Mouse (Mus musculus): ENCODE measurements at regions not wholly inside any gene's neighbourhood (a gene's known extent, or its start where the extent isn't known, plus 50 kb on each side); places are given as distances from the start of the nearest gene placed in this dataset.

DNA sequence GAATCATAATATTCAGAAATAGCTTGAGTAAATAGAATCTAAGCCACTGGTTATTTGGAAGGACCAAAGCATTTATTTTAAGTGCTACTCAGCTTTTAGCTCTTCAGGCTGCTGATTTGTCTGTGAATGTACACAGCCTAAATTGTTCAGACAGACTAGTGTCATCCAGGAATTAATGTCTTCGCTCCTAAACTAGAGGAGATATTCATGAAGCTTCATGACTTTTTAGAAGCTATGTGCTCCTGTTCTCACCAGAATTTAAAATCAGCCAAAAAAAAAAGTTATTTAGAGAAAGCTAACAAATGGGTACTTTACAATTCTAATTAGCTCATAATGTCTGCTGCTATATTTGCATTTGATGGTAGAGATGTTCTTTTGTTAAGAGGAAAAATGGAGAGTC is 531.2 kb upstream of the Intu start:
- Histone ChIP-seq H3K4me2 (no peak overlapping the region), H3K9ac (replicated peaks) (no peak overlapping the region), H3K4me1 (replicated peaks) (no peaks in the 10 kb centered on the region), H3K36me3 (no peaks in the 10 kb centered on the region), H3K27me3 (no peaks in the 10 kb centered on the region), H3K4me3 (replicated peaks) (no peak overlapping the region), H3K27ac (no peak overlapping the region), H3K9me3 (no peaks in the 10 kb centered on the region)
- no peak for ATAC-seq (ENCODE audit: insufficient number of reproducible peaks, insufficient read depth, low FRiP score, low TSS enrichment, low read depth)
- WGBS, result 96% methylated on average over 1 of the region's 1 CpGs

DNA sequence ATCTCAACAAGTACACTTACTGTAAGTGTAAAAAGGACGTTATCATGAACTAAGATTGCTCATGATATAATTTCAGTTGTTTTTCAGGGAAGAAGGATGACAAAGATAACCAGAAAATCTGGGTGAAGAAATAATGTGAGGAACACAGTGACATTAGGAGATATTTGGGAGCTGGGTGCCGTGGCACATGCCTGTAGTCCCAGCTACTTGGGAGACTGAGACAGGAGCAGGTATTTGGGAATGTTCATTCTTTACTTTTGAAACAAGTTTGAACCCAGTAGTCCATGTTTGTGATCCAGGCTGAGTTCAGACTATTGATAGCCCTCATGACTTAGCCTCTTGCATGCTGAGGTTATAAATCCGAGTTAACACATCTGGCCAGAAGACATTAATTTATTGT is 528.2 kb upstream of the Intu start:
- WGBS, result 82% methylated on average over 3 of the region's 3 CpGs
- Histone ChIP-seq H3K4me1 (replicated peaks) (no peaks in the 10 kb centered on the region), H3K36me3 (no peaks in the 10 kb centered on the region), H3K4me3 (replicated peaks) (no peak overlapping the region), H3K27ac (no peak overlapping the region), H3K9ac (replicated peaks) (no peak overlapping the region), H3K27me3 (no peaks in the 10 kb centered on the region), H3K9me3 (no peaks in the 10 kb centered on the region), H3K4me2 (no peak overlapping the region)
- ATAC-seq (ENCODE audit: insufficient number of reproducible peaks, insufficient read depth, low FRiP score, low TSS enrichment, low read depth), result no peak

DNA sequence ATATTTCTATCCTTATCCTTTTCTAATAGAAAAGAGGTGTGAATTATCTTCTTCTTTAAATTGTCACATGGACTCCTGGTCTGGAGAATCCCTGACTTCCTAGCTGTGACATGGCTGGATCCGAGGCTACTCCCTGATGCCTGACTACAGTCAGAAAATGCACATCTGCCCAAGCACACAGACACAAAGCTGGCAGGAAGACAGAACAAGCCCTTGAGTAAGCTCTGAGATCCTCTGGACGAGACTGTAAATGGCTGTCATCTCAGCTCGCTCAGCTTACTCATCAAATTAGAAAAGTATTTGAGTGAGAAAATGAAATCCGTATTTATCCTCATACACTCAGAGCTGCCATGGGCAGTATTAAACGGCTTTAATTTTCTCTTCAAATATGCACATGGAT is 521.0 kb upstream of the Intu start:
- Histone ChIP-seq H3K27me3 (no peaks in the 10 kb centered on the region), H3K27ac (no peak overlapping the region), H3K4me1 (replicated peaks) (no peaks in the 10 kb centered on the region), H3K36me3 (no peaks in the 10 kb centered on the region), H3K4me3 (replicated peaks) (no peak overlapping the region), H3K9me3 (no peaks in the 10 kb centered on the region), H3K9ac (replicated peaks) (no peak overlapping the region), H3K4me2 (no peak overlapping the region)
- no peak for ATAC-seq (ENCODE audit: insufficient number of reproducible peaks, insufficient read depth, low FRiP score, low TSS enrichment, low read depth)
- 83% methylated on average over 5 of the region's 5 CpGs for WGBS

DNA sequence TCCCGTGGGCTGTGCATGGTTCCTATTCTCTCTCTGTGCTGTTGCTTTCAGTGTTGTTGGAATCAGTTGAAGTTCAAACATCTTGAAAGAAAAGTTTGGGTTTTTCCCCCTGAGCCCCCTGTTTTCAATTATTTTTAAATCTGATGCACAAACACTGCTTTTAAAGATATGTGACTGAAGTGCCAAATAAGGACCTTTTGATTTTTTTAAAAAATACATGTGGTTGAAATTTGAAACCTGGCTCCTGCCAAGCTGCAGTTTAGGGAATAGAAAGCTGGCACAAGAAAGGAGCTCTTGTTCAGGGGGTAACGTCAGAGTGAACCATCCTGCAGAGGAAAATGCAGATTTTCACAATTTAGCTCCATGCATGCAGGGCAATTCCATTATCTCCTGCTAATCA is 509.4 kb upstream of the Intu start:
- Histone ChIP-seq H3K36me3 (no peaks in the 10 kb centered on the region), H3K27me3 (no peaks in the 10 kb centered on the region), H3K9me3 (0 out of 2 replicates have a peak, but pooled peaks cover 3% of the 10 kb centered on the region), H3K9ac (replicated peaks) (no peak overlapping the region), H3K4me1 (replicated peaks) (peaks cover 6% of the 10 kb centered on the region; the same call in 1 of the 2 replicates), H3K4me2 (no peak overlapping the region), H3K27ac (peak overlapping the region; percentile 80), H3K4me3 (replicated peaks) (no peak overlapping the region)
- ATAC-seq (ENCODE audit: insufficient number of reproducible peaks, insufficient read depth, low FRiP score, low TSS enrichment, low read depth), result no peak
- 26% methylated on average over 2 of the region's 2 CpGs for WGBS

DNA sequence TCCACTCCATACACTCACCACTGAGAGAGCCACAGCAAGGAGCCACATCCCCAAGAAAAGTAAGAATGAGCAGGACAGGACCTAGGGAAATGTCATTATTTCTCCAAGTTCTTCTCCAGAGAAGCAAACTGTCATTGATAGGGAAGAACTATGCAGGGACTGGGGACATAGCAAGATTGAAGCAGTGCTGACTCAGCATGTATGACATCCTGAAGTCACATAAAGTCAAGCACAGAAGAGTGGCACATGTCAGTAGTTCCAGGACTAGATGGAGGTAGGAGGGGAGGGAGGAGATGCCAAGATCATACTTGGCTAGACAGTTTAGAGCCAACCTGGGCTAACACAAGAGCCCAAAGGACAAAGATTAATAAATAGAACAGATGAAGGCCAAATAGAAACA is 503.4 kb upstream of the Intu start:
- Histone ChIP-seq H3K27me3 (no peaks in the 10 kb centered on the region), H3K4me2 (no peak overlapping the region), H3K4me3 (replicated peaks) (no peak overlapping the region), H3K9me3 (no peaks in the 10 kb centered on the region), H3K4me1 (replicated peaks) (no peaks in the 10 kb centered on the region), H3K36me3 (no peaks in the 10 kb centered on the region), H3K27ac (no peak overlapping the region), H3K9ac (replicated peaks) (no peak overlapping the region)
- no peak for ATAC-seq (ENCODE audit: insufficient number of reproducible peaks, insufficient read depth, low FRiP score, low TSS enrichment, low read depth)

DNA sequence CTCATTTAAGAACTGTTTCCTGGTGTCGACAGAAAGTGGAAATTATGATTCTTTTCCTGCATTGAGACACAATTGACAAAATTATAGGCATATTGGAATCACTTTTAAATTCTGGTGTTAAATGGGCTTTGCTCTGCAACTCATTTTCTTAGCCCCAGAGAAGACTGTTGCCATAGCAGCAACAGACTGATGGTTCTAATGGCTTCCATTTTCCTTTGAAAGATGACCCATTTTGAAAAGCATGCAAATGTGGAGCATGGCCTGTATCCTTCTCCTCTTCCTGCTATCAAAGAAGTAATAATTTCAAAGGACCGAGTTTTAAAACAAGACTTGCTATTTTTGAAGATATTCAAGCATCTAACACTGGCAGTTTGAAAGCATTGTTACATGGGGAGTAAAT is 494.9 kb upstream of the Intu start:
- H3K27ac ChIP-seq, result no peak overlapping the region
- ATAC-seq (ENCODE audit: insufficient number of reproducible peaks, insufficient read depth, low FRiP score, low TSS enrichment, low read depth), result no peak
- no peaks in the 10 kb centered on the region for H3K27me3 ChIP-seq
- no peak overlapping the region for H3K4me2 ChIP-seq
- H3K4me1 ChIP-seq (replicated peaks), result no peaks in the 10 kb centered on the region
- H3K36me3 ChIP-seq, result no peaks in the 10 kb centered on the region
- 71% methylated on average over 2 of the region's 2 CpGs for WGBS
- no peak overlapping the region for H3K9ac ChIP-seq (replicated peaks)
- no peaks in the 10 kb centered on the region for H3K9me3 ChIP-seq
- H3K4me3 ChIP-seq (replicated peaks), result no peak overlapping the region

DNA sequence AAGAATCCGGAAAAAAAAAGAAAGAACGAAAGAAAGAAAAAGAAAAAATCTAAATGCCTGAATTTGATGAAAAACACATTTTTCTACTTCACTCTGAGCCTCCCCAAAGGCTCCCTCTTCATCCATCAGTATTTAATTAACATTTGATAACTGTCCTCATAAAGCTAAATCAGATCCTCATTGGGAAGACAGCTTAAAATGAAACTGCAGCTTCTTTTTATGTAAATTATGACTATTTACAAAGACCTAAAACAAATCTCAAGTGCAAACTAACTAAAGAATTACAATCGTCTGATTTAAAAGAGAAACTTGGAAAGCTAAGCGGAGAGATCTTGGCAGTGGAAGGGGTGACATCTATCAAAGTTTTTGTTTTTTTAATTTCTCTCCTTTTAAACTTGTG is 481.4 kb upstream of the Intu start:
- Histone ChIP-seq H3K4me3 (replicated peaks) (no peak overlapping the region), H3K4me2 (no peak overlapping the region), H3K27me3 (no peaks in the 10 kb centered on the region), H3K27ac (no peak overlapping the region), H3K9me3 (no peaks in the 10 kb centered on the region), H3K9ac (replicated peaks) (no peak overlapping the region), H3K4me1 (replicated peaks) (0 out of 2 replicates have a peak, but pooled peaks cover 3% of the 10 kb centered on the region), H3K36me3 (no peaks in the 10 kb centered on the region)
- ATAC-seq (ENCODE audit: insufficient number of reproducible peaks, insufficient read depth, low FRiP score, low TSS enrichment, low read depth), result no peak
- 56% methylated on average over 4 of the region's 4 CpGs for WGBS

DNA sequence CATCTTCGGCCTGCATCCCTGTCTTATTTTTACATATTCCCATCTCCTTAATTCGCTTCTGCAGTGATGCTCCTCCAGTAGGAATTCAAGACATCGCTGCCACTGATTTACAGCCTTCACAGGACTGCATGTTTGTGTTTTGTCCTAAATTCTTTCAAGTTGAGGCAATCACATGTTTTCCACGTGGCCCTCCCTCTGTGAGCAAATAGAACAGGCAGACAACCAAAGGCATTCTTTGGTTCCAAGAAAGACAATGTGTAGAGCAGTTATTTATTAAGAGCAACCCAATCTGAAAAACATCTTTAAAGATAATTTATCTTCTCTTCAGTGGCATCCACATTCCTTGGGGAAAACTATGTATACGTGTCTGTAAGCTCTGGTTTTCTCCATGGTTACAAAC is 472.8 kb upstream of the Intu start:
- no peaks in the 10 kb centered on the region for H3K36me3 ChIP-seq
- H3K4me1 ChIP-seq (replicated peaks), result no peaks in the 10 kb centered on the region
- no peak overlapping the region for H3K4me2 ChIP-seq
- no peak overlapping the region for H3K27ac ChIP-seq
- ATAC-seq (ENCODE audit: insufficient number of reproducible peaks, insufficient read depth, low FRiP score, low TSS enrichment, low read depth), result no peak
- no peak overlapping the region for H3K4me3 ChIP-seq (replicated peaks)
- H3K27me3 ChIP-seq, result no peaks in the 10 kb centered on the region; the same call in 1 of the 2 replicates
- H3K9ac ChIP-seq (replicated peaks), result no peak overlapping the region
- no peaks in the 10 kb centered on the region for H3K9me3 ChIP-seq
- 78% methylated on average over 5 of the region's 5 CpGs for WGBS

DNA sequence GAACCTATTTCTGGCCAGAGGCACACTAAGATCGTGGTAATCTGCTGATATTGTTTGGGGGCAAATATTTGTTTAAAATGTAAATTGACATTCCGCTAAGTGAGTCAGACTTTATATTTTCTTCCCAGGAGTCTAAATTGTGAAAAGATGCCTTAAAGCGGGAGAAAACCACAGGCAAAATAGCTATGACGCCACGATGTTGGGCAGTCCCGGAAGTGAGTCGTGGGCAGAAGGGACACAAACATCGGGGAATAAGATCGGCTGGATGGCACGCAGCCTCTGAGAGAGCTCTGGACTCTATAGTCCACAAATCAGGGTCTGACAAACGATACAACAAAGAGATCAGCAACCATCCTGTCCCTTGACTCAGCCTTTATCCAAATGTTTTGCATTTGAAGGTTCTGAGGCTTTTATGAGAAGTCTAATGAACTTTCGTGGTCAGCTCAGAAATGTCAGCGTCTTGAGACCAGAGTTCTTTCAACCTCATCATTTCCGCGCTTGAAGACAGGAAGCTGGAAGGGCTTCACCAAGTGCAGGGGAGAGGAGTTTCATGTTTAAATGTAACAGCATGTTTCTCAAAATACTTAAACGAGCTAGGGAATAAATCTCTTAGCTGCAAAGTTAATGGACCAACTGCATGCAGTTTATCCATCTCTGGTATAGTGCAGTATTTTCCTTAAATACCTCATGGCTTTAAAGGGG is 472.2 kb upstream of the Intu start:
- Histone ChIP-seq H3K27ac (no peak overlapping the region), H3K9ac (replicated peaks) (no peak overlapping the region), H3K27me3 (no peaks in the 10 kb centered on the region; the same call in 1 of the 2 replicates)

DNA sequence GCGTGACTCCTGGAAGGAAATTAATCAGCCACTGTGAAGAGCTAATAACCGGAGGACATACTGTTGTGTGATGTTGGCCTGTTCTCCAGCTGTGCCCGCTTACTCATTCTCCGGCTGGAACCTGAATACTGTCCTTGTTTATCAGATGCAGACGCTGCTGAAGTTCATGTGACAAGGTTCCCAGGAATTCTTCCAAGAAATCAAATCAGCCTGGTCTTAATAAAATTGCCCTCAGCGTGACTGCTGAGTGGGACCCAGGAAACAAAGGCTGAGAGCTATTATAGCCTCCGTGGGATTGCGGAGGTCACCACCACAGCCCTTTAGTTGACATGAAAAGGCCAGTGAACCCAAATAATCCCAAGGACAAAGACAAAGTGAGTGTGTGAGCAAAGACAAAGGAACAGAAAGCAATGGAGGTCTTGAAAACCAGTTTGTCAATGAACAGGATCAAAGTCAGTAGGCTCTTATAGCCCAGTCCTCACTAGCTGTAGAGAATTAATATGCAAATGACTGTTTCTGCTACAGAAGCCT is 460.9 kb upstream of the Intu start:
- Histone ChIP-seq H3K9me3 (no peaks in the 10 kb centered on the region), H3K27me3 (no peaks in the 10 kb centered on the region), H3K4me3 (replicated peaks) (no peak overlapping the region), H3K27ac (no peak overlapping the region), H3K36me3 (no peaks in the 10 kb centered on the region), H3K9ac (replicated peaks) (no peak overlapping the region), H3K4me1 (replicated peaks) (no peaks in the 10 kb centered on the region), H3K4me2 (no peak overlapping the region)
- ATAC-seq (ENCODE audit: insufficient number of reproducible peaks, insufficient read depth, low FRiP score, low TSS enrichment, low read depth), result no peak
- 42% methylated on average over 8 of the region's 8 CpGs for WGBS

More for the DNA sequence above, 472.2 kb upstream of the Intu start:
- Histone ChIP-seq H3K36me3 (no peaks in the 10 kb centered on the region), H3K4me2 (no peak overlapping the region), H3K9me3 (no peaks in the 10 kb centered on the region), H3K4me1 (replicated peaks) (no peaks in the 10 kb centered on the region), H3K4me3 (replicated peaks) (no peak overlapping the region)
- 53% methylated on average over 16 of the region's 16 CpGs for WGBS
- no peak for ATAC-seq (ENCODE audit: insufficient number of reproducible peaks, insufficient read depth, low FRiP score, low TSS enrichment, low read depth)

DNA sequence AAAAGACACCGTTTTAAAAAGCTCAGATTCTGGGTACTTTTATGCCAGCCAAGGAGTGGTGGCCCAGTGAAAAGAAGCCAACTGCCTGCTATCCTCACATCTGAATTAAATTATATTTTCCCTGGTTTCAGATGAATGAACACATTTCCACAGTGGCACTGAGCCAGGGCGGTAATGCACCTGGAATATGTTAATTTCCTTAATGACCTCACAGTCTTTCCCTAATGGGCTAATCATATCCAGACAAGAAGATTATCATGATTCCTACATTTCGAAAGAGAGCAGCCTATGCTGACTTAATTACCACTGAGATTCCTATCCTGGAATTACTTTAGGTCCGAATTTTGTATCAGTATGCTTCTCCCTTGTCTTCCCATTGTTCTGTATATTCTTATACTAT is 454.3 kb upstream of the Intu start:
- Histone ChIP-seq H3K36me3 (no peaks in the 10 kb centered on the region), H3K9ac (replicated peaks) (no peak overlapping the region), H3K4me3 (replicated peaks) (no peak overlapping the region), H3K4me1 (replicated peaks) (peaks cover 12% of the 10 kb centered on the region), H3K9me3 (no peaks in the 10 kb centered on the region), H3K27me3 (no peaks in the 10 kb centered on the region), H3K27ac (no peak overlapping the region), H3K4me2 (no peak overlapping the region)
- ATAC-seq (ENCODE audit: insufficient number of reproducible peaks, insufficient read depth, low FRiP score, low TSS enrichment, low read depth), result no peak
- WGBS, result 48% methylated on average over 4 of the region's 4 CpGs

DNA sequence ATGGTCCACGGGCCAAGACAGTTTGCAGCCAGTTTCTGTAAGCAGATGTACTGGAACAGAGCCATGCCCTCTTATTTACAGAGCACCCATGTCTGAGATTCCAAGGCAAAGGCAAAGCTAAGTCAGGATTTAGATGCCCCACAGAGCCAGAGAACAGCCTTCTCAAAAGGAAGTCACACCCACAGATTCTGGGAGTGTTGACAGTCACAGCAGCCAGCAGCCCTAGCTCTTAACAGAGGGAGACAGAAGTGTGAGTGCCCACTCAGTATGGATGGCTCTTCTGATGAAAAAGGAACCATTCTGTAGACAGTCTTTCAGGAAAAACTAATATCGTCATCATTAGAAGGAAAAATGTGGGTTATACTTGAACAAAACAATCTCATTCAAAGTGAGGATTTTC is 446.0 kb upstream of the Intu start:
- peaks cover 7% of the 10 kb centered on the region for H3K4me1 ChIP-seq (replicated peaks)
- no peak overlapping the region for H3K4me3 ChIP-seq (replicated peaks)
- H3K9ac ChIP-seq (replicated peaks), result no peak overlapping the region
- ATAC-seq (ENCODE audit: insufficient number of reproducible peaks, insufficient read depth, low FRiP score, low TSS enrichment, low read depth), result no peak
- WGBS, result 88% methylated on average over 2 of the region's 2 CpGs
- H3K9me3 ChIP-seq, result no peaks in the 10 kb centered on the region
- H3K27ac ChIP-seq, result no peak overlapping the region
- no peaks in the 10 kb centered on the region for H3K36me3 ChIP-seq
- H3K4me2 ChIP-seq, result no peak overlapping the region
- H3K27me3 ChIP-seq, result no peaks in the 10 kb centered on the region

Measured in limb, embryonic 12.5 days (tissue).